Mouse (Mus musculus) forebrain, embryonic 16.5 days (tissue): ENCODE data around the gene Csrnp3. TPM values are rescaled to one million over a fixed set of nuclear protein-coding genes. Genes with fewer than 3 reads are reported as not detected.

Source experiments
- ATAC-seq: fragments of 200-750 bp; cut with Nextera tagmentation; 2 replicates; pipeline ENCODE4 v1.8.0; 2017; ENCODE audit warnings: mild to moderate bottlenecking, moderate library complexity
- H3K27ac ChIP-seq: fragments of 300-500 bp; sonication (generic); 2 replicates; pipeline ENCODE4 v1.5.1; 2014; ENCODE audit warnings: low read length, control low read depth
- H3K27me3 ChIP-seq: fragments of 300-500 bp; sonication (generic); replicated peaks from 2 replicates; pipeline ENCODE4 v1.6.1; 2014; ENCODE audit warnings: low read length; ENCODE audit not compliant: control insufficient read depth, insufficient read depth
- H3K36me3 ChIP-seq: fragments of 300-500 bp; sonication (generic); 2 replicates; pipeline ENCODE4 v1.6.1; 2014; ENCODE audit not compliant: control insufficient read depth, insufficient read depth
- H3K4me1 ChIP-seq: fragments of 300-500 bp; sonication (generic); replicated peaks from 2 replicates; pipeline ENCODE4 v1.6.1; 2014; ENCODE audit warnings: low read length; ENCODE audit not compliant: control insufficient read depth, insufficient read depth
- H3K4me2 ChIP-seq: fragments of 300-500 bp; sonication (generic); 2 replicates; pipeline ENCODE4 v1.6.1; 2014; ENCODE audit warnings: mild to moderate bottlenecking, low read length, control low read depth
- H3K4me3 ChIP-seq: fragments of 300-500 bp; sonication (generic); replicated peaks from 2 replicates; pipeline ENCODE4 v1.5.1; 2014; ENCODE audit warnings: mild to moderate bottlenecking, low read length, control low read depth
- H3K9ac ChIP-seq: fragments of 300-500 bp; sonication (generic); replicated peaks from 2 replicates; pipeline ENCODE4 v1.6.1; 2014; ENCODE audit warnings: low read depth, low read length, control low read depth
- H3K9me3 ChIP-seq: fragments of 300-500 bp; sonication (generic); 2 replicates; pipeline ENCODE4 v1.6.1; 2016; ENCODE audit warnings: low read length; ENCODE audit not compliant: control insufficient read depth
- WGBS: fragments of 180-500 bp; shearing (Covaris S2); extraction: QIAGEN DNeasy Blood & Tissue Kit; methylation state at CpG from one replicate; pipeline ENCODE4 v1.1.7; 2014; 5-methylcytosine and 5-hydroxymethylcytosine counted together
- polyA plus RNA-seq: library from polyadenylated mRNA; unstranded; fragments of >200 nt; fragmentation: Nextera tagmentation; extraction: Ambion mirVana; gene quantifications from 2 replicates; pipeline ENCODE4 v1.2.1, GENCODE M21; 2015

Csrnp3 gene
- polyA plus RNA-seq, 1 experiment from 2014 or later, result 67.4 TPM

- peaks cover 8% of the 10 kb centered on the region; the same call in 1 of the 2 replicates for H3K4me1 ChIP-seq
- WGBS, result 31% methylated on average over 7 of the region's 7 CpGs
- H3K27me3 ChIP-seq, result no peaks in the 10 kb centered on the region
- H3K27ac ChIP-seq, result peak overlapping the region; percentile 92
- H3K4me3 ChIP-seq, result peak overlapping the region; percentile 56
- H3K9me3 ChIP-seq, result no peaks in the 10 kb centered on the region
- no peak for ATAC-seq
- no peaks in the 10 kb centered on the region for H3K36me3 ChIP-seq
- H3K9ac ChIP-seq, result peak overlapping the region; percentile 70
- peak overlapping the region; percentile 77 for H3K4me2 ChIP-seq
These were observed 85.7 kb downstream of the Csrnp3 start for GRCm38 (mm10) chr2:65931313-65931712.

GRCm38 (mm10) chr2:65931841-65932311 is 86.3 kb downstream of the Csrnp3 start:
- no peaks in the 10 kb centered on the region for H3K27me3 ChIP-seq
- peaks cover 8% of the 10 kb centered on the region; the same call in 1 of the 2 replicates for H3K4me1 ChIP-seq
- peak overlapping the region; percentile 56 for H3K4me3 ChIP-seq
- H3K36me3 ChIP-seq, result no peaks in the 10 kb centered on the region
- H3K9ac ChIP-seq, result peak overlapping the region; percentile 70
- no peaks in the 10 kb centered on the region for H3K9me3 ChIP-seq
- H3K4me2 ChIP-seq, result peak overlapping the region; percentile 77
- ATAC-seq, result peak; percentile 89
- H3K27ac ChIP-seq, result peak overlapping the region; percentile 92
- WGBS, result 1% methylated on average over 11 of the region's 11 CpGs

- no peaks in the 10 kb centered on the region for H3K36me3 ChIP-seq
- 37% methylated on average over 2 of the region's 2 CpGs for WGBS
- H3K4me2 ChIP-seq, result no peak overlapping the region
- peaks cover 10% of the 10 kb centered on the region; the same call in 1 of the 2 replicates for H3K4me1 ChIP-seq
- H3K27ac ChIP-seq, result no peak overlapping the region
- no peak overlapping the region for H3K4me3 ChIP-seq
- no peaks in the 10 kb centered on the region for H3K27me3 ChIP-seq
- H3K9ac ChIP-seq, result no peak overlapping the region
- ATAC-seq, result no peak
- H3K9me3 ChIP-seq, result no peaks in the 10 kb centered on the region
These were observed 88.5 kb downstream of the Csrnp3 start for GRCm38 (mm10) chr2:65934099-65934498.

- Histone ChIP-seq H3K9me3 (no peaks in the 10 kb centered on the region), H3K4me1 (peaks cover 9% of the 10 kb centered on the region; the same call in 1 of the 2 replicates), H3K36me3 (no peaks in the 10 kb centered on the region), H3K4me2 (no peak overlapping the region), H3K9ac (no peak overlapping the region), H3K27ac (no peak overlapping the region), H3K27me3 (no peaks in the 10 kb centered on the region), H3K4me3 (no peak overlapping the region)
- WGBS, result 8% methylated on average over 3 of the region's 3 CpGs
- no peak for ATAC-seq
These were observed 93.3 kb downstream of the Csrnp3 start for GRCm38 (mm10) chr2:65938900-65939299.

GRCm38 (mm10) chr2:65940351-65940750 is 94.8 kb downstream of the Csrnp3 start:
- 48% methylated on average over 5 of the region's 5 CpGs for WGBS
- Histone ChIP-seq H3K4me3 (no peak overlapping the region), H3K27me3 (no peaks in the 10 kb centered on the region), H3K4me1 (peaks cover 9% of the 10 kb centered on the region; the same call in 1 of the 2 replicates), H3K9me3 (no peaks in the 10 kb centered on the region), H3K36me3 (no peaks in the 10 kb centered on the region), H3K4me2 (no peak overlapping the region), H3K27ac (no peak overlapping the region), H3K9ac (no peak overlapping the region)
- no peak for ATAC-seq

GRCm38 (mm10) chr2:65942346-65942745 is 96.8 kb downstream of the Csrnp3 start:
- Histone ChIP-seq H3K9me3 (no peaks in the 10 kb centered on the region), H3K4me3 (no peak overlapping the region), H3K27ac (no peak overlapping the region), H3K27me3 (no peaks in the 10 kb centered on the region), H3K9ac (no peak overlapping the region), H3K4me1 (peaks cover 9% of the 10 kb centered on the region; the same call in 1 of the 2 replicates), H3K4me2 (no peak overlapping the region), H3K36me3 (no peaks in the 10 kb centered on the region)
- 87% methylated on average over 4 of the region's 4 CpGs for WGBS
- ATAC-seq, result no peak

GRCm38 (mm10) chr2:65948808-65949207 is 103.2 kb downstream of the Csrnp3 start:
- peaks cover 1% of the 10 kb centered on the region for H3K4me1 ChIP-seq
- H3K9me3 ChIP-seq, result no peaks in the 10 kb centered on the region
- no peak overlapping the region for H3K4me3 ChIP-seq
- WGBS, result 91% methylated on average over 16 of the region's 16 CpGs
- no peak overlapping the region for H3K9ac ChIP-seq
- ATAC-seq, result no peak
- H3K27ac ChIP-seq, result no peak overlapping the region
- H3K27me3 ChIP-seq, result no peaks in the 10 kb centered on the region
- H3K4me2 ChIP-seq, result no peak overlapping the region
- H3K36me3 ChIP-seq, result peaks cover 7% of the 10 kb centered on the region

- peak; percentile 72 for ATAC-seq
- Histone ChIP-seq H3K4me1 (peaks cover 19% of the 10 kb centered on the region), H3K36me3 (peaks cover 7% of the 10 kb centered on the region), H3K4me2 (peak overlapping the region; percentile 26), H3K27ac (peak overlapping the region; percentile 84), H3K9ac (no peak overlapping the region; the same call in 1 of the 2 replicates), H3K4me3 (no peak overlapping the region), H3K27me3 (no peaks in the 10 kb centered on the region), H3K9me3 (no peaks in the 10 kb centered on the region)
- 60% methylated on average over 17 of the region's 17 CpGs for WGBS
These were observed 108.3 kb downstream of the Csrnp3 start for GRCm38 (mm10) chr2:65953726-65954340.

GRCm38 (mm10) chr2:65955804-65956203 is 110.2 kb downstream of the Csrnp3 start:
- H3K27ac ChIP-seq, result peak overlapping the region; percentile 11; the same call in 1 of the 2 replicates
- H3K4me3 ChIP-seq, result no peak overlapping the region
- no peak overlapping the region for H3K4me2 ChIP-seq
- no peak overlapping the region for H3K9ac ChIP-seq
- H3K9me3 ChIP-seq, result no peaks in the 10 kb centered on the region
- ATAC-seq, result no peak
- peaks cover 19% of the 10 kb centered on the region for H3K4me1 ChIP-seq
- H3K36me3 ChIP-seq, result no peaks in the 10 kb centered on the region
- 85% methylated on average over 1 of the region's 1 CpGs for WGBS
- no peaks in the 10 kb centered on the region for H3K27me3 ChIP-seq
